Mouse (Mus musculus) megakaryocyte, embryonic 14.5 days (primary cell): ENCODE data around the gene Eef1akmt3. TPM values are rescaled to one million over a fixed set of nuclear protein-coding genes. Genes with fewer than 3 reads are reported as not detected.
"Not testable (repeated sequence)": the region's sequence is repeated elsewhere in the genome, so short reads cannot be mapped to it uniquely, and the experiment has no call there.

Experiments used
- H3K27me3 ChIP-seq: replicated peaks from 2 replicates; pipeline ENCODE3; 2012; ENCODE audit warnings: inconsistent platforms
- H3K36me3 ChIP-seq: replicated peaks from 2 replicates; pipeline ENCODE3; 2012; ENCODE audit warnings: low read length, inconsistent platforms, mixed read lengths
- H3K4me1 ChIP-seq: 2 replicates; pipeline ENCODE4 v1.6.1; 2012; ENCODE audit warnings: inconsistent platforms
- H3K4me3 ChIP-seq: replicated peaks from 2 replicates; pipeline ENCODE3; 2012; ENCODE audit warnings: moderate library complexity, mild to moderate bottlenecking, inconsistent platforms
- H3K9me3 ChIP-seq: 2 replicates; pipeline ENCODE4 v1.6.1; 2012; ENCODE audit warnings: inconsistent platforms
- FLI1 ChIP-seq: IDR thresholded peaks from 2 replicates; pipeline ENCODE4 v1.6.1; 2012; ENCODE audit warnings: low read length, inconsistent platforms, mixed read lengths
- GATA1 ChIP-seq: IDR thresholded peaks from 3 replicates; pipeline ENCODE4 v1.6.1; 2012; ENCODE audit warnings: mixed read lengths, low read length, inconsistent platforms, borderline replicate concordance
- polyA plus RNA-seq: library from polyadenylated mRNA; stranded (reverse); fragments of >175 nt; gene quantifications from 2 replicates; pipeline ENCODE4 v1.2.3, GENCODE M21; 2012; ENCODE audit warnings: low replicate concordance; ENCODE audit not compliant: insufficient read depth

Eef1akmt3 gene
- polyA plus RNA-seq, 1 experiment: 0.08 TPM

GRCm38 (mm10) chr10:127062503-127062902 is 21.2 kb upstream of the Eef1akmt3 start:
- H3K9me3 ChIP-seq: peaks cover 2% of the 10 kb centered on the region
- peaks cover 69% of the 10 kb centered on the region for H3K4me1 ChIP-seq
- peaks cover 45% of the 10 kb centered on the region for H3K27me3 ChIP-seq
- no peak for TF ChIP-seq FLI1
- TF ChIP-seq GATA1: no peak
- H3K4me3 ChIP-seq: no peak overlapping the region
- H3K36me3 ChIP-seq: peaks cover 33% of the 10 kb centered on the region

- H3K4me1 ChIP-seq: peaks cover 69% of the 10 kb centered on the region
- H3K36me3 ChIP-seq: peaks cover 29% of the 10 kb centered on the region
- H3K4me3 ChIP-seq, H3K9me3 ChIP-seq: not testable (repeated sequence)
- peaks cover 49% of the 10 kb centered on the region for H3K27me3 ChIP-seq
These were observed 20.8 kb upstream of the Eef1akmt3 start for GRCm38 (mm10) chr10:127062101-127062500.

- peaks cover 10% of the 10 kb centered on the region for H3K9me3 ChIP-seq
- H3K4me1 ChIP-seq: peaks cover 63% of the 10 kb centered on the region
- TF ChIP-seq FLI1 (no peak), GATA1 (no peak)
- no peak overlapping the region for H3K4me3 ChIP-seq
- H3K27me3 ChIP-seq: peaks cover 53% of the 10 kb centered on the region
- peaks cover 23% of the 10 kb centered on the region for H3K36me3 ChIP-seq
These were observed 20.2 kb upstream of the Eef1akmt3 start for GRCm38 (mm10) chr10:127061513-127061912.

DNA sequence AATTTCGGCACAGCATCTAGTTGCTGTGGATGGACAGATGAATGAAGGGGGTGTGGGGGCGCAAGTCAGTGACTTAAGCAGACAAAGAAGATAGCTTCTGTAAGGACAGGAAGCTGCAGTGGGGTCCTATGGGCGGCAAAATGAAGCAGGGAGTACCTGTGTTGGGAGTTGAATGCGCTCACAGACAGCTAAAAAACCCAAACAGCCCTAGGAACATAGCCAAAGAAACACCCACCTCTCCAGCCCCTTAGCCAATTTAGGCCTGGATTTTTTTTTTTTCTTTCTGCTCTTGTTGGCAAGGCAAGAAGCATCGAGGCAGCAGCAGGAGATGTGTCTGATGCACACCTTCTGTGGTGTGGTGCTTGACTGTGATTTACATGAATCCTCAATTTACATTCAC is 19.8 kb upstream of the Eef1akmt3 start:
- TF ChIP-seq GATA1 (no peak), FLI1 (no peak)
- H3K9me3 ChIP-seq: peaks cover 14% of the 10 kb centered on the region
- peaks cover 60% of the 10 kb centered on the region for H3K4me1 ChIP-seq
- peaks cover 23% of the 10 kb centered on the region for H3K36me3 ChIP-seq
- H3K27me3 ChIP-seq: peaks cover 57% of the 10 kb centered on the region
- no peak overlapping the region for H3K4me3 ChIP-seq

GRCm38 (mm10) chr10:127059968-127060916 is 18.9 kb upstream of the Eef1akmt3 start, which contains the start of gene March9:
TSS of gene March9 (minus strand) at chr10:127060184.
- no peak for TF ChIP-seq GATA1
- no peak for TF ChIP-seq FLI1
- peaks cover 14% of the 10 kb centered on the region for H3K9me3 ChIP-seq
- peaks cover 15% of the 10 kb centered on the region for H3K36me3 ChIP-seq
- peak within 1 kb of the TSS; percentile 93 for H3K4me3 ChIP-seq
- peaks cover 63% of the 10 kb centered on the region for H3K27me3 ChIP-seq
- H3K4me1 ChIP-seq: peaks cover 52% of the 10 kb centered on the region

DNA sequence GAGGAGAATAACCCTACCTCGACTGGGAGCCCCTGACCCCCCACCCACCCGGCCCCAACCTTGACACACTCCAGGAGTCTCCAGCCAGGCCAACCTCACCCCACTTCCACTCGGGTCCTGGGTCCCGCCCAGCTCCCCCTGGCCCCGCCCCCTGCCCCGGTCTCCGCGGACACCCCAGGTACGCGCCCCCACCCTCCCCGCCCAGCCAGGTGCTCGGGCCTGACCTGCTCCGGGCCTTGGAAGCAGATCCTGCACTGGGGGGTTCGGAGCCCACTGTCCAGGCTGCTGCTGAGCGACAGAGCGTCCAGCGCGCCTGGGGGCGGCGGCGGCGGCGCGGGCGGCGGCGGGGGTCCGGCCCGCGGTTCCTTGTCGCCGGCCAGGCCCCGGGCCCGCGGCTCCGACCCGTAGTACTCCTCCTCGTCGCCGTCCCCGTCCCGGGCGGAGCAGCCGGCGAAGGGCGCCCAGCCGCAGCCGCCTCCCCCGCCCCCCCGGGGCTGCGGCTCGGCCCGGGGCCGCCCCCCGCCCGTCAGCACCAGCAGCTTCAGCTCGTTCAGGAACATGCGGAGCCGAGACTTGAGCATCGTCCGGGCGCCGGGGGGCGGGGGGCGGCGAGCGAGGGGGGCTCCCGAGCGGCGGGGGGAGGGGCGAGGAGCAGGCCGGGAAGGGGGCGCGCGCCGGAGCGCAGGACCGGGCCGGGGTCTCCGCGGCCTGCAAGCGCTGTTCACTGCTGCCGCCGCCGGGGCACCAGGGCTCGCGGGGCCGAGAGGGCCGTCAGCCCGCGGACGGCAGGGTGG is 18.1 kb upstream of the Eef1akmt3 start:
- H3K4me3 ChIP-seq: peak overlapping the region; percentile 93
- H3K27me3 ChIP-seq: peaks cover 72% of the 10 kb centered on the region
- no peak for TF ChIP-seq FLI1
- TF ChIP-seq GATA1: no peak
- peaks cover 14% of the 10 kb centered on the region for H3K9me3 ChIP-seq
- peaks cover 43% of the 10 kb centered on the region for H3K4me1 ChIP-seq
- peaks cover 7% of the 10 kb centered on the region for H3K36me3 ChIP-seq

GRCm38 (mm10) chr10:127058708-127059107 is 17.4 kb upstream of the Eef1akmt3 start:
- Histone ChIP-seq H3K9me3 (peaks cover 14% of the 10 kb centered on the region), H3K4me1 (peaks cover 36% of the 10 kb centered on the region), H3K36me3 (peaks cover 4% of the 10 kb centered on the region), H3K4me3 (peak overlapping the region; percentile 93), H3K27me3 (peaks cover 78% of the 10 kb centered on the region)
- TF ChIP-seq FLI1 (no peak), GATA1 (no peak)

GRCm38 (mm10) chr10:127058161-127058560 is 16.8 kb upstream of the Eef1akmt3 start:
- Histone ChIP-seq H3K9me3 (peaks cover 14% of the 10 kb centered on the region), H3K4me3 (peak overlapping the region; percentile 30), H3K36me3 (peaks cover 4% of the 10 kb centered on the region), H3K4me1 (peaks cover 33% of the 10 kb centered on the region), H3K27me3 (peaks cover 81% of the 10 kb centered on the region)
- TF ChIP-seq GATA1 (no peak), FLI1 (no peak)

- TF ChIP-seq FLI1 (no peak), GATA1 (no peak)
- H3K36me3 ChIP-seq: peaks cover 4% of the 10 kb centered on the region
- H3K9me3 ChIP-seq: peaks cover 14% of the 10 kb centered on the region
- no peak overlapping the region for H3K4me3 ChIP-seq
- H3K27me3 ChIP-seq: peaks cover 91% of the 10 kb centered on the region
- H3K4me1 ChIP-seq: peaks cover 34% of the 10 kb centered on the region
These were observed 15.2 kb upstream of the Eef1akmt3 start for GRCm38 (mm10) chr10:127056490-127056889.

DNA sequence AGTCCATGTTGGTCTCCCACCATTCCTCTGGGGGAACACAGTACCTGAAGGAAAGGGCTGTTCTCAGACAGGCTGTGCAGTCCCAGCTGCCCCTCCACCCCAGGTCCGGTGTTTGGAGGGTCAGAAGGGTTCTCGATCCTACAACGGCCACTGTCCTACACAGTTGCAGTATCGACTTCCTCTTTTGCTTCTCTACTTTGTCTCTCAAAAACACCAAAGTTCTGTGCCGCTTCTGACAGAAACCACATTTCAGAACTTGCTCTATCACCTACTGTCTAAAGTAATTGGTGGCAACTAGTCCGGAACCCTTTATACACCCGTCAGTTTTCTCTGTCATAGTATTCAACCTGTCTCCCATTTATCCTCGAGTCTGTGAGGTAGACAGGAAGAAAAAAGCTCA is 14.1 kb upstream of the Eef1akmt3 start:
- peaks cover 4% of the 10 kb centered on the region for H3K36me3 ChIP-seq
- H3K4me1 ChIP-seq: peaks cover 38% of the 10 kb centered on the region
- H3K27me3 ChIP-seq: peaks cover 91% of the 10 kb centered on the region
- no peak overlapping the region for H3K4me3 ChIP-seq
- peaks cover 14% of the 10 kb centered on the region for H3K9me3 ChIP-seq
- no peak for TF ChIP-seq GATA1
- TF ChIP-seq FLI1: no peak
